Mouse (Mus musculus) limb, embryonic 14.5 days (tissue): ENCODE data around the gene Faf1. TPM values are rescaled to one million over a fixed set of nuclear protein-coding genes. Genes with fewer than 3 reads are reported as not detected.

Source experiments
- ATAC-seq: fragments of 200-750 bp; cut with Nextera tagmentation; 2 replicates; pipeline ENCODE4 v1.8.0; 2017; ENCODE audit warnings: low read depth, moderate number of reproducible peaks, moderate TSS enrichment; ENCODE audit not compliant: low FRiP score
- DNase-seq: peaks from one replicate; pipeline ENCODE4 v3.0.0-alpha.2; 2015; ENCODE audit warnings: low spot score
- H3K27ac ChIP-seq: fragments of 300-500 bp; sonication (generic); replicated peaks from 2 replicates; pipeline ENCODE4 v1.5.1; 2014; ENCODE audit warnings: low read depth, mild to moderate bottlenecking, low read length, moderate library complexity, mixed read lengths
- H3K27me3 ChIP-seq: fragments of 300-500 bp; sonication (generic); 2 replicates; pipeline ENCODE4 v1.6.1; 2014; ENCODE audit warnings: low read length, mixed read lengths; ENCODE audit not compliant: control insufficient read depth, insufficient read depth
- H3K36me3 ChIP-seq: fragments of 300-500 bp; sonication (generic); 2 replicates; pipeline ENCODE4 v1.6.1; 2014; ENCODE audit warnings: mild to moderate bottlenecking, low read length, moderate library complexity, mixed read lengths; ENCODE audit not compliant: control insufficient read depth, insufficient read depth
- H3K4me1 ChIP-seq: fragments of 300-500 bp; sonication (generic); 2 replicates; pipeline ENCODE4 v1.6.1; 2014; ENCODE audit warnings: antibody characterized with exemption, low read length, mixed read lengths; ENCODE audit not compliant: control insufficient read depth, insufficient read depth
- H3K4me2 ChIP-seq: fragments of 300-500 bp; sonication (generic); replicated peaks from 2 replicates; pipeline ENCODE4 v1.6.1; 2014; ENCODE audit warnings: low read depth, mild to moderate bottlenecking, low read length, moderate library complexity; ENCODE audit not compliant: severe bottlenecking
- H3K4me3 ChIP-seq: fragments of 300-500 bp; sonication (generic); replicated peaks from 2 replicates; pipeline ENCODE4 v1.5.1; 2014; ENCODE audit warnings: low read length
- H3K9ac ChIP-seq: fragments of 300-500 bp; sonication (generic); 2 replicates; pipeline ENCODE4 v1.6.1; 2014; ENCODE audit warnings: mild to moderate bottlenecking, low read depth, low read length, moderate library complexity; ENCODE audit not compliant: severe bottlenecking
- H3K9me3 ChIP-seq: fragments of 300-500 bp; sonication (generic); 2 replicates; pipeline ENCODE4 v1.6.1; 2016; ENCODE audit warnings: low read length; ENCODE audit not compliant: control insufficient read depth
- POLR2A ChIP-seq: fragments of 200-500 bp; IDR thresholded peaks from 2 replicates; pipeline ENCODE4 v1.8.0; 2012; ENCODE audit warnings: inconsistent platforms, mild to moderate bottlenecking, moderate library complexity, borderline replicate concordance; ENCODE audit not compliant: insufficient read depth, insufficient read length; ENCODE audit errors: extremely low read depth
- WGBS: fragments of 180-500 bp; shearing (Covaris S2); extraction: QIAGEN DNeasy Blood & Tissue Kit; methylation state at CpG from one replicate; pipeline ENCODE4 v1.1.7; 2014; 5-methylcytosine and 5-hydroxymethylcytosine counted together
- polyA plus RNA-seq, 2 experiments: library from polyadenylated mRNA; depleted of rRNA in 1 of 2; stranded (reverse) in 1 of 2; unstranded in 1 of 2; fragments of >200 nt; fragmentation: Nextera tagmentation in 1 of 2; extraction: Ambion mirVana in 1 of 2; gene quantifications; 2 replicates each; pipeline versions ENCODE4 v1.2.1 to v1.2.3; 2012 to 2014

Faf1 gene
- polyA plus RNA-seq, 2 experiments: 16.8 to 32.2 TPM

DNA sequence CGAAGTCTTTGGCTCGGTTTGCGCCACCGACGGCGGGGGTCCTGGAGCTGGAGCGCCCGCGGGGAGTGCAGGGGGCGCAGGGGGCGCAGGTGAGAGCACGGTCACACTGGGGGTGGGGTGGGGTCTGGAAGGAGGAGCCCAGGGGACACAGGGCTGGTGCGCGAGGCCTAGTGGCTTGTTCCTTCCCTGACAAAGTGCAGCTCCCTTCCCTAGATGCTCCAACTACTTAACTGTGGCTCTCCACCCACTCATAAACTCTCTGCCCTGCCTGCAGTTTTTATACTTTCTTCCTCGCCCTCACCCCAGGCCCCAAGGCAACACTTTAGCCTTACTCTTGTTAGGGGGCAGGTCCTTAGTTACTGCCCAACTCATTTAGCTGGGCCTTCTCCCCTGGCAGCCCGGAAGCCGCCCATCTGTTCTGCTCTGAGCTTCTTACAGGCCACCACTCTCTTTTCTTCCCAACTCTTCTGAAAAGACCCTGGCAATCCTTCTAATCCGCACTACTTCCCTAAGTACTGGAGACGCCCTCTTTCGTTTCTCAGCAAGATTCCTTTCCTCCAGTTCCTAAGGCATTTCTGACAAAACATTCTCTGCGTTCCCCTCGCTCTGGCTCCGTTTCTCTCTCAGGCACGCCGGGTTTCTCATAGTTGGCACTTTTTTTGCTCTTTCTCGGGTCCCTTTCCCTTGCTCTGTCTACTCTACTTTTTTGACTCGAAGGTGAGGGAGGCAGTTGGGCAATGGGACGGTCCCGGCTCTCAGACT, 304.1 kb downstream of the Faf1 start:
- no peaks in the 10 kb centered on the region for H3K36me3 ChIP-seq
- DNase-seq: no peak
- H3K4me1 ChIP-seq: peaks cover 27% of the 10 kb centered on the region
- H3K9me3 ChIP-seq: no peaks in the 10 kb centered on the region
- ATAC-seq: no peak
- H3K4me2 ChIP-seq: peak overlapping the region; percentile 34; the same call in 1 of the 2 replicates
- 4% methylated on average over 26 of the region's 29 CpGs for WGBS
- H3K9ac ChIP-seq: no peak overlapping the region
- peaks cover 99% of the 10 kb centered on the region for H3K27me3 ChIP-seq
- H3K4me3 ChIP-seq: peak overlapping the region; percentile 26
- TF ChIP-seq POLR2A: no peak
- H3K27ac ChIP-seq: no peak overlapping the region

DNA sequence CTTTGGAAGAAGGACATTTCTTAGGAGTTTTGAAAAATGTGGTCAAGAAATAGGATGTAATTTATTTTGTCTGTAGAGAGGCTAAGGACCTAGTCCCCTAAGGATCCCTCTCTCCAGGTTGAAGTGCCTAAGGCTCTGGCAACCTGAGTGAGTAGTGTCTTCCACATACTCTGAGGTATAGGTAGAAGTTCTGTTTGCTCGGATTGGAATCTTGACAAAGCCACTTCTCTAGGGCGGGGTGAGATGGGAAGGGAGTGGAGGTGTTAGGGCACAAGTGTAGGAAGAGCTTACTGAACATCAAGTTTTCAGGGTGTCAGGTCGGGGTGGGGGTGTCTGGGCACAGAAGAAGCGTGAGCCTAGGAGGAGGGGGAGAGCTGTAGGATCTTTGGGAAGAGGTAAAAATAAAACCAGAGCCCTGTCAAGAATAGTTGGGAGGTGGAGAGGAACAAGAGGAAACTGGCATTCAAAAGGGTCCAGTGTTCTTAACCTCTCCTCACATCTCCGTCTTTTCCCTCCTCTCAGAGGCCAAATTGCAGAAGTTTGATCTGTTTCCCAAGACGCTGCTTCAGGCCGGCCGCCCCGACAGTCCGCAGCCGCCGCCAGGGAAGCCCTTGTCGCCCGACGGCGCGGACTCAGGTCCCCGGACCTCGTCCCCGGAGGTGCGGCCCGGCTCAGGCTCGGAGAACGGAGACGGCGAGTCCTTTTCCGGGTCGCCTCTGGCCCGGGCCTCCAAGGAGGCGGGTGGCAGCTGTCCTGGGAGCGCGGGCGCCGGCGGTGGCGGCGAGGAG, 304.9 kb downstream of the Faf1 start:
- H3K4me1 ChIP-seq: peaks cover 27% of the 10 kb centered on the region
- no peaks in the 10 kb centered on the region for H3K36me3 ChIP-seq
- no peaks in the 10 kb centered on the region for H3K9me3 ChIP-seq
- ATAC-seq: no peak
- H3K4me2 ChIP-seq: peak overlapping the region; percentile 53
- TF ChIP-seq POLR2A: no peak
- 4% methylated on average over 35 of the region's 37 CpGs for WGBS
- 0 out of 2 replicates have a peak overlapping the region, but pooled peaks have one; percentile 25 for H3K9ac ChIP-seq
- DNase-seq: no peak
- no peak overlapping the region for H3K27ac ChIP-seq
- H3K4me3 ChIP-seq: peak overlapping the region; percentile 35
- peaks cover 100% of the 10 kb centered on the region for H3K27me3 ChIP-seq

GRCm38 (mm10) chr4:109981871-109982680, 305.7 kb downstream of the Faf1 start:
- H3K36me3 ChIP-seq: no peaks in the 10 kb centered on the region
- H3K27me3 ChIP-seq: peaks cover 100% of the 10 kb centered on the region
- no peak overlapping the region for H3K27ac ChIP-seq
- ATAC-seq (0 out of 2 replicates have a peak, but pooled peaks have one; percentile 17), DNase-seq (no peak)
- peak overlapping the region; percentile 53 for H3K4me2 ChIP-seq
- peaks cover 27% of the 10 kb centered on the region for H3K4me1 ChIP-seq
- H3K9me3 ChIP-seq: no peaks in the 10 kb centered on the region
- TF ChIP-seq POLR2A: no peak
- H3K4me3 ChIP-seq: peak overlapping the region; percentile 35
- peak overlapping the region; percentile 25; the same call in 1 of the 2 replicates for H3K9ac ChIP-seq
- WGBS: 2% methylated on average over 33 of the region's 99 CpGs

DNA sequence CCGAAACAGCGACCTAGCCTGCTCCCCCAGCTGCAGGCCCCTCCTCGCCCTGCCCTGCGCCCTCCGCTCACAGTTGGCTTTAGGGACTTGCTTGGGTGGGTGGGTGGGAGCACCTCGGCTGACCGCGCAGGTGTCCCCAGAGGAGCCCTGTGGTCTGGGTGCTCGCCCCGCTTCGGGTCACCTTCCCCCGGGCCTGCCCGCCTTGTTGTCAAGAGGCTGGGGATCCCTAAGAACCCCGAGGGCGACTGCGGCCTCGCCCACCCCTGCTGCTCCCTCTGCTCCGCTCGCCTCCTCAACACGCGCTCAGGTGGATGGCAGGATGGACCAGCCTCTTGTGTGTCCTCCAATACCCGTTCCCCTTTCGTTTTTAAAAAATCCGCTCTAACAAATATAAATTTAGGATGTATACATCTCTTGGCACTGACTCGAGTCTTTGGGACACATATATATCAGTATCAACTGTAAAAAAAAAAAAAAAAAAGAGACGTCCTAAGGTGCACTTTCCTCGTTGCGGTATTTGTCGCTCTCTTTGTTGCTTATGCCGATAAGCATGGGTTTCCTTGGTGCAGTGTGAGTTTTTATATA, 306.4 kb downstream of the Faf1 start:
- peaks cover 25% of the 10 kb centered on the region for H3K4me1 ChIP-seq
- WGBS: 9% methylated on average over 28 of the region's 30 CpGs

More for the DNA sequence above, 306.4 kb downstream of the Faf1 start:
- ATAC-seq: no peak
- Histone ChIP-seq H3K36me3 (no peaks in the 10 kb centered on the region), H3K9ac (no peak overlapping the region), H3K4me2 (peak overlapping the region; percentile 53), H3K27ac (no peak overlapping the region), H3K27me3 (peaks cover 98% of the 10 kb centered on the region), H3K9me3 (no peaks in the 10 kb centered on the region), H3K4me3 (peak overlapping the region; percentile 35)
- no peak for DNase-seq
- TF ChIP-seq POLR2A: no peak
